Mouse (Mus musculus): ENCODE data around the gene Mad2l1. TPM values are rescaled to one million over a fixed set of nuclear protein-coding genes. Genes with fewer than 3 reads are reported as not detected.

Mad2l1 gene
- total RNA-seq (2021): 10 to 100 TPM; 10.1 to 12.5 TPM
- long read RNA-seq, experiment 1, full-length matches to known transcripts: 5 of 5 reads
- long read RNA-seq, experiment 1, partial matches to known transcripts: 0 of 5 reads
- long read RNA-seq, experiment 1, other reads (novel, unspliced or antisense): 0 of 5 reads
- long read RNA-seq, experiment 2, full-length matches to known transcripts: 6 of 7 reads
- long read RNA-seq, experiment 2, partial matches to known transcripts: 1 of 7 reads
- long read RNA-seq, experiment 2, other reads (novel, unspliced or antisense): 0 of 7 reads

DNA sequence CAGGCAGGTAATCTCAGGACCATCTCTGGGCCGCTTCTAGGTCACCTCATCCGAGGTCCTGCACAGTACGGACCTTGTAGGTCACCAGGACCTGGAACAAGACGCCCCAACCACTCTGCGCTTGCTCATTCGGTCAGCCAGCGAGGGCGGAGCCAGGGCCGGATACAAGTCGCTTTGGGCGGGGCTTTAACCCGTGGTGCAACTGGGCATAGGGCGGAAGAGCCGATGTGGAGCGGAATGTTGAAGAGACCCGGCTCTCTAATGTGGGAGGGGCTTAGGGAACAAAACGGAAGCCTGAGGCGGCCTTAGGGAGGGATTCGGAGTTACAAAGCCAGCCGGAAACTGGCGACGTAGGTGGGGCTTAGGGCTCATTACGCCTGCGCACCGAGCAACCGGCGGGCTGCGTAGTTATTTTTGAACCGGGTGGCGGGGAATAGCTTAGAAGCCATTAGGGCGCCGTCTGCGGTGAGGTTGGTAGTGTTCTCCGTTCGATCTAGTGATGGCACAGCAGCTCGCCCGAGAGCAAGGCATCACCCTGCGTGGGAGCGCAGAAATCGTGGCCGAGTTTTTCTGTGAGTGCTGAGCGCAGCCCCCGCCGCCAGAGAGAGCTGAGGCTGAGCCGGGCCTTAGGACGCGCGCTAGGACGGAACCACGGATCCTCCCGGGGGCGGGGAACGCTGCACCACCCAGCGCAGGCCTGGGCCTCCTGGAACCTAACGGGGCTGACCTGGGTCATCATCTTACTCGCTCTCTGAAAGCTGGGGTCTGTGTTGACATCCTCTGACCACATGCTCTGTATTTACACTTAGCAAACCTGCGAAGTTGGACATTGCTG, at the start of gene Mad2l1:
TSS of gene Mad2l1 (plus strand) at position 363 of the 835 bp plus-strand sequence.
- peak; percentile 96 to 98 for DNase-seq (ENCODE audit: low spot score in 2 of 2)
- intact Hi-C loops (cut with DNase I): no loop called here

DNA sequence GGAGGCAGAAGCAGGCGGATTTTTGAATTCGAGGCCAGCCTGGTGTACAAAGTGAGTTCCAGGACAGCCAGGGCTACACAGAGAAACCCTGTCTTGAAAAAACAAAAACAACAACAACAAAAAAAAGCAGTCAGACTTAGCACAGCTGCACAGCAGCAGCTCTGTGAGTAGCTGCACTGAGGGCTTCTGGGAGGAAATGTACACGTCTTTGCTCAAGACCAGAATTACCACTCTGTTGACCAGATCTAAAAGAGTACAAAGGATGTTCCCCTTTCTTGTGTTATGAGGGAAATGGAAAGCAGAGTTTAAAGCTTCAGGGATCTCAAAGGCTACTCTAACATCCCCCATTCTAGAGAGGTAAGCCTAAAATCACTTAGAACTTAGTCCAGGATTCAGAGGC, 41.5 kb upstream of the Mad2l1 start:
- intact Hi-C loops (cut with DNase I): no loop called here
- no peak for DNase-seq (ENCODE audit: low spot score in 2 of 2)

DNA sequence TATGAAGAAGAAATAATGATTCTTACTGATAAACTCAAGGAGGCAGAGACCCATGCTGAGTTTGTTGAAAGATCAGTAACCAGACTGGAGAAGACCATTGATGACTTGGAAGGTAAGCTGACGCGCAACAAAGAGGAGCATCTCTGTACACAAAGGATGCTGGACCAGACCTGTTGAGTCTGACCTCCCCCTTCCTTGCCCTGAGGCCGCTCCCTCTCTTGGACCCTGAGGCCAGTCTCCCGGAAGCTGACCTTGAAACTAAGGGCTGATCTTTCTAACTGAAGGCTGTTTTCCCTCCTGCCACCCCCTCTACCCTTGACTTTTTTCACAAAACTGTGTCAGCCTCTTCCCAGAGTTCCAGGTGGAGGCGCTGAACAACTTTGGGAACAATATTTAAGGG, 18.8 kb upstream of the Mad2l1 start:
- intact Hi-C loops (cut with DNase I): no loop called here
- DNase-seq (ENCODE audit: low spot score in 2 of 2): no peak

DNA sequence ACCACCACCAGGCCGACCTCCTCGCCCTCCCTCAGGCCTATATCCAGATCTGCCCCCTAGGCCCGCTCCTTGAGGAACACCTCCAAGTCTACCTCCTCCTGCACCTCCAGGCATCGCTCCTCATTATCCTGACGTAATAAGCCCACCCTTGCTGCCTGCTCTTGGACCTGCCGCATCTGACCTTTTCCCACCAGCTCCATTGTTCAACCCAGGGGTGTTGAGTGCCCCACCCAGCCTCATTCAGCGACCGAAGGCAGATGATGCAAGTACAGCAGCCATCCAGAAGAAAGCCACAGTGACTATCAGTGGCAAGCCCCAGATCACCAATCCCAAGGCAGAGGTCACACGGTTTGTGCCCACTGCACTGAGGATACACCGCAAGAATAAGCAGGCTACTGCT, 6.8 kb upstream of the Mad2l1 start:
- intact Hi-C loops (cut with DNase I): no loop called here
- no peak for DNase-seq (ENCODE audit: low spot score in 2 of 2)

DNA sequence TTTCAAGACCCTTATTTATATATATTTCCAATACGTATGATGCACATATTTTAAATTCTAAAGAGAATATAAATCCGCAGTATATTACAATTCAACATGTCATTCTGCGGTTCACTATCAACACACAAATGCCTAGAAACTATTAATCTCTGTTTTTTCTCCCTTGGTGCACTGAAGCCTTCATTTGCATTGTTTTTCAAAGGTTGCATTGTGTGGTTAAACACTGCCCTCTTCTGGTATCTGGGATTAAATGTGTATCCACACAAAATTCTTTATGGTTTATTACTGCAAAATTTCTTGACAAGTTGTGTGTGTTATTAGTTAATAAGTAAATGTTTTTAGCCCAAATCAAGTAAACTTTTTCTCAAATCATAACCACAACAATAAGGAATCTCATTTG, 1.9 kb upstream of the Mad2l1 start:
- peak; percentile 52 to 62 for DNase-seq (ENCODE audit: low spot score in 2 of 2)
- intact Hi-C loops (cut with DNase I): loop anchor here (2.0 to 5.0 kb wide), 2 partner anchors 880 to 1406 kb away; no protein-coding TSS in a partner anchor

DNA sequence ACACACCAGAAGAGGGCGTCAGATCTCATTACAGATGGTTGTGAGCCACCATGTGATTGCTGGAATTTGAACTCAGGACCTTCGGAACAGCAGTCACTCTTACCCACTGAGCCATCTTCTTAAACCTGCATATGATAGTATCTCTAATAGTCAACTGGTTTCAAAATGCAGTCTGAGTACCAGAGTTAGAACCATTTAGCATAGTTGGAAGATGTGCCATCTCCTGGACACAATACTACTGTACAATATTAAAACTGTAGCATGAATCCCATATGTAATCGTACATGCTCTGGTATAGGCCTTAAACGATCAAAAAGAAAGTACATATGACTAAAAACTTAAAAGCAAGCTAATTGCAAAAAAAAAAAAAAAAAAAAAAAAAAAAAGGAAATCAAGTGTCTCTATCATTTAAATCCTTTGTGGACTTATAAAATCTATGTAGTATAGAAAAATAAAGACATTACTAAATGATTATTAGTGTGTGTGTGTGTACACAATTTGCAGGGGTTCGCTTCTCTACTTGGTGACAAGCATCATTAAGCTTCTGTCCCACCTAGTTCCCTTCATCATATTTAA, 736 bp upstream of the Mad2l1 start:
- intact Hi-C loops (cut with DNase I): loop anchor here (5.0 kb wide), 1 partner anchor 1407 kb away; no protein-coding TSS in a partner anchor
- DNase-seq (ENCODE audit: low spot score in 2 of 2): peak in 1 of 2 experiments; percentile 23

DNA sequence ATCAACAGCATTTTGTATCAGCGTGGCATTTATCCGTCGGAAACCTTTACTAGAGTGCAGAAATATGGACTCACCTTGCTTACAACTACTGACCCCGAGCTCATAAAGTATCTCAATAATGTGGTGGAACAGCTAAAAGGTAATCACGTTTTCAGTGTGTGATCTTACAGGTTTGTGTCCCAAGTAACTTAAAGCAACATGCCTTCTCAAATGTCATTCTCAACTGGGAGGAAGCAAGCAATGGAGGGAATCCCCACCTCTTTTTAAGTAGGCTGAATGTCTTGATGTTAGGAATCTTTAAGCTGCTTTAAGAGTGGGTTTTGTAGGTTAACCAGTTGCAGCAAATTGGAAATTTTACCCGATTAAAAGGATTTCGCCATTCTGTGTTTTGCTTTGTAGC, 776 bp downstream of the Mad2l1 start:
- intact Hi-C loops (cut with DNase I): no loop called here
- no peak for DNase-seq (ENCODE audit: low spot score in 2 of 2)

DNA sequence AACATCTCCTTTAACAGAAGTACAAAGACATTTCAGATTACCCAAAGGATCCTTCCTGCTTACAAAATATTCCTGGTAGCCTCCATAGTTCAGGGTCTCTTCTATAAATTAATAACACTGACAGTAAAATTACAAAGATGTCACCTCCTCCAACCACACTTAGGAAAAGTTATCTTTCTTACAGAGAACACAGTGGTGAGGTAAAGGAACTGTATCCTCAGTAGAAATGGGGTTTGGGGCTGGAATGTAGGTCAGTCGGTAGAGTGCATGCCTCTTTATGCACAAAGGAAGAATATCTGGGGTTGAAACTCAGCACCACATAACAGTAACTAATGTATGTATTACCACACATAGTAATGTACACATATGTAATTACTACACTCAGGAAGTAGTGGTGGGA, 24.8 kb downstream of the Mad2l1 start, which contains the start of gene Vmn1r32:
TSS of gene Vmn1r32 (minus strand) at position 101 of the 400 bp plus-strand sequence.
- intact Hi-C loops (cut with DNase I): no loop called here
- DNase-seq (ENCODE audit: low spot score in 2 of 2): no peak

DNA sequence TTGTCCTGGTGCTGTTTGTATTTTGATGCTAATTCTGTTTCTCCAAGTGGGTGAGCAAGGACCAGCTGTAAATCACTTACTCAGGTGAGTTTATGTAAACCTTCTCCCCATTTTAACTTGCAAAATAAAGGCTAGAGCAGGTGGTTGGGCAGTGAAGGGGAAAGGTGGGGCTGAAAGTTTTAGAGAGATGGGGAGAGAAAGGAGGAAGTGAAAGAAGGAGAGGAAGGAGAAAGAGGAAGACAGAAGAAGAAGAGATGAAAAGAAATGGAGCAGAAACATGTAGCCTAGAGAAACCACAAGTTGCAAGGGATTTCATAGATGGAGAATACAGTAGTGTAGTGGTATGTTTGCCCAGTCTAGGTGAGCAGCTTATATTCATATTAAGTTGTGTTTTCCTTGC, 60.6 kb downstream of the Mad2l1 start:
- intact Hi-C loops (cut with DNase I): no loop called here
- no peak for DNase-seq (ENCODE audit: low spot score in 2 of 2)

Other genes with a start within 250 kb of the Mad2l1 start
- gene Vmn1r32, start 24.7 kb downstream of the Mad2l1 start, total RNA-seq (2021): not detected
- not detected for gene Vmn1r33, start 82.9 kb downstream of the Mad2l1 start, total RNA-seq (2021)
- gene Vmn1r34, start 108.5 kb downstream of the Mad2l1 start, total RNA-seq (2021): not detected
- gene Vmn1r35, start 150.5 kb downstream of the Mad2l1 start, total RNA-seq (2021): not detected
- gene Vmn1r36, start 183.8 kb downstream of the Mad2l1 start, total RNA-seq (2021): not detected
- gene Vmn1r37, start 194.0 kb downstream of the Mad2l1 start, total RNA-seq (2021): not detected
- not detected for gene Vmn1r38, start 247.2 kb downstream of the Mad2l1 start, total RNA-seq (2021)

Measured in left cerebral cortex, postnatal 14 days (tissue).